Mouse (Mus musculus): ENCODE measurements at regions not wholly inside any gene's neighbourhood (a gene's known extent, or its start where the extent isn't known, plus 50 kb on each side); places are given as distances from the start of the nearest gene placed in this dataset.

DNA sequence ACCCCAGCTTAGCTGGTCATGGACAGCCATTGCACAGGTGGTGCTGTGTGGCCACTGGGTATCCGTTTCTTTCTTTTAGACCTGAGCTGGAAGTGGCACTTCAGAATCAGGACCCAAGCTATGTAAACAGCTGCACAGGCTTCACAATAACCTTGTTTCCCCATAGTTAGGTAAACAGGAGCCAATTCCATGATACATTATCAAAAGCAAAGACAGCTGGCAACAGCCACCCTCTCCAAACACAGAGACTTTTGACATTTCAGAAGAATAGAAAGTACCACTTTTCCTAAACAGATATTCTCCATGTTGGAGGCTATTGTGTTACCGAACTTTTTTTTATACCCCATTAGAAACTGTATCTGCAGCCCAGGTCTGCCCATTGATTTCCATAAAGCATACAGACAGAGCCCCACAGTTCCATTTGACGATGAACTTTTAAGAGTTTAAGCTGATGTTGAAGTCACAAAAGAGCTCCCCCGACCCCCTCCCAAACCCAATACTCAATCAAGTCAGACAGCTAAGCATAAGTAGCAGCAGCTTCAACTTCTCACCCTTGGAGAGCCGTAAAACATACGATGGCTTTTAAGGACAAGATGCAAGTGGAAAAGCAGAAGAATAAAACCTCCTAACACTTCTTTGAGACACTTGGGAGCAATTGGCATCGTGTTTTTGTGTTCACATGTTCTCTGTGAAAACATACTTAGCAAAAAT lies 162.5 kb upstream of the Arglu1 start:
- TF ChIP-seq CTCF (IDR thresholded peaks at IDR 0.05) (no peak), EP300 (IDR thresholded peaks at IDR 0.05; ENCODE audit: insufficient read depth, low read depth, low read length) (no peak), POLR2A (IDR thresholded peaks at IDR 0.05; ENCODE audit: insufficient read depth, low read depth, low read length) (no peak)

Measured in heart, adult 2 months (tissue).